Mouse (Mus musculus): Measurements from ENCODE around the gene Papss2. TPM values are rescaled to one million over a fixed set of nuclear protein-coding genes. Genes with fewer than 3 reads are reported as not detected.
"Not testable (repeated sequence)": the region's sequence is repeated elsewhere in the genome, so short reads cannot be mapped to it uniquely, and the experiment has no call there.

The Papss2 gene
- polyA plus RNA-seq, 1 experiment from 2014 or later, result 11.0 TPM

- no peak overlapping the region for H3K4me3 ChIP-seq (replicated peaks; ENCODE audit: low read length)
- no peaks in the 10 kb centered on the region for H3K9me3 ChIP-seq (replicated peaks; ENCODE audit: control insufficient read depth, low read length)
- no peaks in the 10 kb centered on the region for H3K4me1 ChIP-seq (ENCODE audit: control insufficient read depth, insufficient read depth, low read length)
- no peak overlapping the region for H3K4me2 ChIP-seq (ENCODE audit: low read depth, low read length)
- no peaks in the 10 kb centered on the region for H3K36me3 ChIP-seq (ENCODE audit: control insufficient read depth, insufficient read depth, low read length)
- no peak overlapping the region for H3K27ac ChIP-seq (ENCODE audit: low read length)
- no peak overlapping the region for H3K9ac ChIP-seq (ENCODE audit: low read length)
- H3K27me3 ChIP-seq (ENCODE audit: control insufficient read depth, insufficient read depth, low read length), result no peaks in the 10 kb centered on the region
- WGBS, result 69% methylated on average over 5 of the region's 5 CpGs
- no peak for ATAC-seq (ENCODE audit: insufficient read depth, low FRiP score)
Measured at GRCm38 (mm10) chr19:32659346-32659745, 63.8 kb downstream of the Papss2 start.

- no peak overlapping the region for H3K9ac ChIP-seq (ENCODE audit: low read length)
- no peaks in the 10 kb centered on the region for H3K9me3 ChIP-seq (replicated peaks; ENCODE audit: control insufficient read depth, low read length)
- H3K36me3 ChIP-seq (ENCODE audit: control insufficient read depth, insufficient read depth, low read length), result no peaks in the 10 kb centered on the region
- no peak overlapping the region for H3K4me2 ChIP-seq (ENCODE audit: low read depth, low read length)
- H3K27me3 ChIP-seq (ENCODE audit: control insufficient read depth, insufficient read depth, low read length), result no peaks in the 10 kb centered on the region
- no peaks in the 10 kb centered on the region for H3K4me1 ChIP-seq (ENCODE audit: control insufficient read depth, insufficient read depth, low read length)
- H3K27ac ChIP-seq (ENCODE audit: low read length), result no peak overlapping the region
- H3K4me3 ChIP-seq (replicated peaks; ENCODE audit: low read length), result no peak overlapping the region
- ATAC-seq (ENCODE audit: insufficient read depth, low FRiP score), result no peak
- WGBS, result 83% methylated on average over 6 of the region's 6 CpGs
Measured at GRCm38 (mm10) chr19:32662936-32663335, 67.3 kb downstream of the Papss2 start.

GRCm38 (mm10) chr19:32665243-32665642 is 69.7 kb downstream of the Papss2 start:
- Histone ChIP-seq H3K9me3 (replicated peaks; ENCODE audit: control insufficient read depth, low read length) (no peaks in the 10 kb centered on the region), H3K27me3 (ENCODE audit: control insufficient read depth, insufficient read depth, low read length) (no peaks in the 10 kb centered on the region), H3K36me3 (ENCODE audit: control insufficient read depth, insufficient read depth, low read length) (no peaks in the 10 kb centered on the region), H3K4me2 (ENCODE audit: low read depth, low read length) (no peak overlapping the region), H3K4me3 (replicated peaks; ENCODE audit: low read length) (no peak overlapping the region), H3K9ac (ENCODE audit: low read length) (no peak overlapping the region), H3K4me1 (ENCODE audit: control insufficient read depth, insufficient read depth, low read length) (no peaks in the 10 kb centered on the region), H3K27ac (ENCODE audit: low read length) (no peak overlapping the region)
- ATAC-seq (ENCODE audit: insufficient read depth, low FRiP score), result no peak
- 69% methylated on average over 8 of the region's 8 CpGs for WGBS

DNA sequence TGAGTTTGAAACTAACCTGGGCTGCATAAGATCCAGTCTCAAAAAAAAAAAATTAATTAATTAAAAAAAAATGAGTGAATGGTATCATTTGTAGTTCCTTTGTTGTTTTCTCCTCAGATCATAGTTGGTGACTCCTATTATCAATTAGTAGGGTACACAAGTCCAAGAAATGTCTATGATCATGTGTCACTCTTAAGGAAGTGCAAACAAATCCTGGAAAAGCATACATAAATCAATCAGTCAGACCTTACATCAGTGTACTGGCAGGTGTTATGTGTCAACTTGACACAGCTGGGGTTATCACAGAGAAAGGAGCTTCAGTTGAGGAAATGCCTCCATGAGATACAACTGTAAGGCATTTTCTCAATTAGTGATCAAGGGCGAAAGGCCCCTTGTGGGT is 72.2 kb downstream of the Papss2 start:
- not testable (repeated sequence) for H3K9ac ChIP-seq (ENCODE audit: low read length); ATAC-seq (ENCODE audit: insufficient read depth, low FRiP score); H3K4me1 ChIP-seq (ENCODE audit: control insufficient read depth, insufficient read depth, low read length); H3K4me3 ChIP-seq (replicated peaks; ENCODE audit: low read length); H3K9me3 ChIP-seq (replicated peaks; ENCODE audit: control insufficient read depth, low read length); H3K36me3 ChIP-seq (ENCODE audit: control insufficient read depth, insufficient read depth, low read length); H3K27me3 ChIP-seq (ENCODE audit: control insufficient read depth, insufficient read depth, low read length); H3K27ac ChIP-seq (ENCODE audit: low read length); H3K4me2 ChIP-seq (ENCODE audit: low read depth, low read length)
- WGBS, result 65% methylated on average over 1 of the region's 1 CpGs

DNA sequence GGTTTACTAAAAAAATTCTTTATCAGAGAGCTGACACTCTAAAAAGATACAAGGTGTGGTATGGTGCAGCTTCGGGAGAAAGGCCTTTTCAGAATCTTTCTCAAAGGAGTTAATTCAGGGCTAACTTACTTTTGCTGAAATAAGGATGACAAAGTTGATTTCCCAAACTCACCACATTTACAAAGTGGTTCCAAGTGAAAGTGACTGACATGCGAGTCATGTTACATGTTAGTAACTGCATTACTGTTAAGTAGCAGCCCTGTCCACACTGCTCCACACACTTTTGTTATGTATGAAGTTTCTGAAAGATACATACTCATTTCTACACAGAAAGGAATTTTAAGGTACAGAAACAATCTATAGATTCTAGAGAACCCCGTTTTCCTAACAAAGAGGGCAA is 80.2 kb downstream of the Papss2 start:
- WGBS, result 85% methylated on average over 3 of the region's 3 CpGs
- Histone ChIP-seq H3K9me3 (replicated peaks; ENCODE audit: control insufficient read depth, low read length) (no peaks in the 10 kb centered on the region), H3K36me3 (ENCODE audit: control insufficient read depth, insufficient read depth, low read length) (0 out of 2 replicates have a peak, but pooled peaks cover 2% of the 10 kb centered on the region), H3K4me2 (ENCODE audit: low read depth, low read length) (no peak overlapping the region), H3K27ac (ENCODE audit: low read length) (no peak overlapping the region), H3K27me3 (ENCODE audit: control insufficient read depth, insufficient read depth, low read length) (no peaks in the 10 kb centered on the region), H3K4me1 (ENCODE audit: control insufficient read depth, insufficient read depth, low read length) (no peaks in the 10 kb centered on the region), H3K4me3 (replicated peaks; ENCODE audit: low read length) (no peak overlapping the region), H3K9ac (ENCODE audit: low read length) (no peak overlapping the region)
- ATAC-seq (ENCODE audit: insufficient read depth, low FRiP score), result no peak

- H3K36me3 ChIP-seq (ENCODE audit: control insufficient read depth, insufficient read depth, low read length), result peaks cover 2% of the 10 kb centered on the region; the same call in 1 of the 2 replicates
- WGBS, result 81% methylated on average over 2 of the region's 2 CpGs
- no peak overlapping the region for H3K4me2 ChIP-seq (ENCODE audit: low read depth, low read length)
- no peak overlapping the region for H3K9ac ChIP-seq (ENCODE audit: low read length)
- no peak overlapping the region for H3K27ac ChIP-seq (ENCODE audit: low read length)
- no peak for ATAC-seq (ENCODE audit: insufficient read depth, low FRiP score)
- no peaks in the 10 kb centered on the region for H3K4me1 ChIP-seq (ENCODE audit: control insufficient read depth, insufficient read depth, low read length)
- no peaks in the 10 kb centered on the region for H3K9me3 ChIP-seq (replicated peaks; ENCODE audit: control insufficient read depth, low read length)
- no peak overlapping the region for H3K4me3 ChIP-seq (replicated peaks; ENCODE audit: low read length)
- no peaks in the 10 kb centered on the region for H3K27me3 ChIP-seq (ENCODE audit: control insufficient read depth, insufficient read depth, low read length)
Measured at GRCm38 (mm10) chr19:32680894-32681293, 85.3 kb downstream of the Papss2 start.

GRCm38 (mm10) chr19:32683081-32683480 is 87.5 kb downstream of the Papss2 start:
- Histone ChIP-seq H3K4me1 (ENCODE audit: control insufficient read depth, insufficient read depth, low read length) (no peaks in the 10 kb centered on the region), H3K9me3 (replicated peaks; ENCODE audit: control insufficient read depth, low read length) (no peaks in the 10 kb centered on the region), H3K27ac (ENCODE audit: low read length) (no peak overlapping the region), H3K4me2 (ENCODE audit: low read depth, low read length) (no peak overlapping the region), H3K27me3 (ENCODE audit: control insufficient read depth, insufficient read depth, low read length) (no peaks in the 10 kb centered on the region), H3K9ac (ENCODE audit: low read length) (no peak overlapping the region), H3K4me3 (replicated peaks; ENCODE audit: low read length) (no peak overlapping the region), H3K36me3 (ENCODE audit: control insufficient read depth, insufficient read depth, low read length) (peaks cover 8% of the 10 kb centered on the region; the same call in 1 of the 2 replicates)
- 94% methylated on average over 5 of the region's 5 CpGs for WGBS
- no peak for ATAC-seq (ENCODE audit: insufficient read depth, low FRiP score)

DNA sequence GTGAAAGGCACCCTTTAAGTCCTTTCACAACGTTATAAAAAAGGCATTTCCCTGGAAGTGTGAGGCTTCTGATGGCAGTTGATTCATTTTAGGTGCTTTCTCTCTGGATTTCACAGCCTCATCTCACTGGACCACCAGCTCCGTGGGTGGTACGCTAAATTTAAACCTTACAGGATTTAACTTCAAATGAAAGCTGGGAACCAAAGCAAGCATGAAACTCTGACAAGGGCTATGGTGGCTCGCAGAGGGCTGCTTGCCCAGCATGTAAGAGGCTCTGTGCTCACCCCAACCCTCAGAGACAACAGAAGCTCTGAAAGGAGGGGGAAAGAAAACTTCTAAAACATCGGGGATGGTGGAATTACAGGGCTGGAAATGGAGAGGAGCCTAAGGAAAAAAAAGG is 92.1 kb downstream of the Papss2 start:
- Histone ChIP-seq H3K9me3 (replicated peaks; ENCODE audit: control insufficient read depth, low read length) (no peaks in the 10 kb centered on the region), H3K4me1 (ENCODE audit: control insufficient read depth, insufficient read depth, low read length) (no peaks in the 10 kb centered on the region), H3K27me3 (ENCODE audit: control insufficient read depth, insufficient read depth, low read length) (no peaks in the 10 kb centered on the region), H3K9ac (ENCODE audit: low read length) (no peak overlapping the region), H3K4me2 (ENCODE audit: low read depth, low read length) (no peak overlapping the region), H3K27ac (ENCODE audit: low read length) (no peak overlapping the region), H3K4me3 (replicated peaks; ENCODE audit: low read length) (no peak overlapping the region), H3K36me3 (ENCODE audit: control insufficient read depth, insufficient read depth, low read length) (peaks cover 5% of the 10 kb centered on the region; the same call in 1 of the 2 replicates)
- no peak for ATAC-seq (ENCODE audit: insufficient read depth, low FRiP score)
- WGBS, result 89% methylated on average over 5 of the region's 5 CpGs

- not testable (repeated sequence) for H3K4me3 ChIP-seq (replicated peaks; ENCODE audit: low read length); H3K36me3 ChIP-seq (ENCODE audit: control insufficient read depth, insufficient read depth, low read length); H3K4me1 ChIP-seq (ENCODE audit: control insufficient read depth, insufficient read depth, low read length); H3K9me3 ChIP-seq (replicated peaks; ENCODE audit: control insufficient read depth, low read length); H3K27ac ChIP-seq (ENCODE audit: low read length); H3K4me2 ChIP-seq (ENCODE audit: low read depth, low read length); H3K27me3 ChIP-seq (ENCODE audit: control insufficient read depth, insufficient read depth, low read length); ATAC-seq (ENCODE audit: insufficient read depth, low FRiP score); H3K9ac ChIP-seq (ENCODE audit: low read length)
- WGBS, result 64% methylated on average over 3 of the region's 3 CpGs
Measured at GRCm38 (mm10) chr19:32688227-32688626, 92.6 kb downstream of the Papss2 start.

DNA sequence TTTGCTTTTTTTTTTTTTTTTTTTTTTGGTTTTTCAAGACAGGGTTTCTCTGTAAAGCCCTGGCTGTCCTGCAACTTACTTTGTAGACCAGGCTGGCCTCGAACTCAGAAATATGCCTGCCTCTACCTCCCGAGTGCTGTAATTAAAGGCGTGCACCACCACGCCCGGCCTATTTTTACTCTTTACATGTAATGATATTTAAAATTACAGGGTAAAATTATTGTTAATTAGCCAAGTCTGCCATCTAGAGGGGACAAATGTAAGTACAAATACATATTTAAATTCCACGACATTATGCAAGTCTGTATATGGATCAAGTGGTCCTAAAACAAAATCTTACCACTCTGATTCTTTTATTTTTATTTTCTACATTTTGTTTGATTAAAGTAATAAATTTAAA is 94.1 kb downstream of the Papss2 start:
- Histone ChIP-seq H3K9ac (ENCODE audit: low read length) (no peak overlapping the region), H3K4me1 (ENCODE audit: control insufficient read depth, insufficient read depth, low read length) (no peaks in the 10 kb centered on the region), H3K36me3 (ENCODE audit: control insufficient read depth, insufficient read depth, low read length) (0 out of 2 replicates have a peak, but pooled peaks cover 5% of the 10 kb centered on the region), H3K9me3 (replicated peaks; ENCODE audit: control insufficient read depth, low read length) (no peaks in the 10 kb centered on the region), H3K27ac (ENCODE audit: low read length) (no peak overlapping the region), H3K4me2 (ENCODE audit: low read depth, low read length) (no peak overlapping the region), H3K4me3 (replicated peaks; ENCODE audit: low read length) (no peak overlapping the region), H3K27me3 (ENCODE audit: control insufficient read depth, insufficient read depth, low read length) (no peaks in the 10 kb centered on the region)
- no peak for ATAC-seq (ENCODE audit: insufficient read depth, low FRiP score)
- WGBS, result 57% methylated on average over 6 of the region's 6 CpGs

Data from stomach, embryonic 16.5 days (tissue).